Mouse (Mus musculus) hindbrain, embryonic 16.5 days (tissue): ENCODE measurements around the gene Atp7b. TPM values are rescaled to one million over a fixed set of nuclear protein-coding genes. Genes with fewer than 3 reads are reported as not detected.

Source experiments
- ATAC-seq: fragments of 200-750 bp; cut with Nextera tagmentation; 2 replicates; pipeline ENCODE4 v1.8.0; 2017; ENCODE audit warnings: moderate TSS enrichment, moderate library complexity
- H3K27ac ChIP-seq: fragments of 300-500 bp; sonication (generic); 2 replicates; pipeline ENCODE4 v1.5.1; 2014; ENCODE audit warnings: low read depth, mild to moderate bottlenecking, control low read depth, low read length, moderate library complexity
- H3K27me3 ChIP-seq: fragments of 300-500 bp; sonication (generic); replicated peaks from 2 replicates; pipeline ENCODE4 v1.6.1; 2014; ENCODE audit warnings: low read length; ENCODE audit not compliant: control insufficient read depth, insufficient read depth
- H3K36me3 ChIP-seq: fragments of 300-500 bp; sonication (generic); 2 replicates; pipeline ENCODE4 v1.6.1; 2014; ENCODE audit warnings: mild to moderate bottlenecking, low read length, moderate library complexity, mixed read lengths; ENCODE audit not compliant: control insufficient read depth, insufficient read depth
- H3K4me1 ChIP-seq: fragments of 300-500 bp; sonication (generic); 2 replicates; pipeline ENCODE4 v1.6.1; 2014; ENCODE audit warnings: low read depth, low read length; ENCODE audit not compliant: control insufficient read depth, insufficient read depth
- H3K4me2 ChIP-seq: fragments of 300-500 bp; sonication (generic); 2 replicates; pipeline ENCODE4 v1.6.1; 2014; ENCODE audit warnings: mild to moderate bottlenecking, low read length, control low read depth, moderate library complexity
- H3K4me3 ChIP-seq: fragments of 300-500 bp; sonication (generic); 2 replicates; pipeline ENCODE4 v1.5.1; 2014; ENCODE audit warnings: mild to moderate bottlenecking, low read length, control low read depth, moderate library complexity
- H3K9ac ChIP-seq: fragments of 300-500 bp; sonication (generic); 2 replicates; pipeline ENCODE4 v1.6.1; 2014; ENCODE audit warnings: low read depth, mild to moderate bottlenecking, control low read depth, low read length, moderate library complexity
- H3K9me3 ChIP-seq: fragments of 300-500 bp; sonication (generic); 2 replicates; pipeline ENCODE4 v1.6.1; 2014; ENCODE audit warnings: mild to moderate bottlenecking, low read length, moderate library complexity; ENCODE audit not compliant: control insufficient read depth
- WGBS: fragments of 180-500 bp; shearing (Covaris S2); extraction: QIAGEN DNeasy Blood & Tissue Kit; methylation state at CpG from one replicate; pipeline ENCODE4 v1.1.7; 2014; 5-methylcytosine and 5-hydroxymethylcytosine counted together
- polyA plus RNA-seq: library from polyadenylated mRNA; unstranded; fragments of >200 nt; fragmentation: Nextera tagmentation; extraction: Ambion mirVana; gene quantifications from 2 replicates; pipeline ENCODE4 v1.2.1, GENCODE M21; 2015

Gene Atp7b
- 1.8 and 1.9 TPM in 2 replicates for polyA plus RNA-seq

DNA sequence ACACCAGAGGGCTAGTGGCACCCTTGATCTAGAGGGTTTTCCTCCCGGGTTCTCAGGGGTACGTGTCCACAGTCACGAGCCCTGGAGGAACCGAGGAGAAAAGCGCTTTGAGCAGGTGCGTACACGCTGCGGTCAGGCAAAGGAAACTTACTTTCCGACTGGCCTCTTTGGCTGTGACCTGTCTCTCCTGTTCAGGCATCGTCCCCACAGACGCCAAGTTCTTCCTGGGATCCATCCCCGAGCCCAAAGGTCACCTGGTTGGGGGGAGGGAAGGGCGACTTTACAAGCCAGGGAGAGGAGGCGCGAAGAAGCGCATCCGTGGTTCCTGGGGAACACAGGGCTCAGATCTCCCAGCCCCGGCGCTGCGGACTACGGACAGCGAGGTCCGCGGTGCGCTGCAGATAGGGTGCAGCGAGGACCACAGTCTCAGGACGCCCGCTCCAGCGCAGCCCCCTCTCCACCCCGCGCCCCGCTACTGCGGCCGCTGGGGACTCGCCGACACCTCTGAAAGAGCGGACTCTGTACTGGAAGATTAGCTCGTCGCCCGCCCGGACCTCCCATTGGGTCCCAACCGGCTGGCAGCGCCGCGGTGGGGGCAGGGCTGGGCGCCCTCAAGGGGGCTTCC is at the start of gene Atp7b:
Gene Atp7b, minus strand, starts transcription at position 485 of the 625 bp plus-strand sequence.
- WGBS, result under 1% methylated on average over 42 of the region's 46 CpGs
- Histone ChIP-seq H3K36me3 (peaks cover under 1% of the 10 kb centered on the region), H3K27ac (peak within 1 kb of the TSS; percentile 25; the same call in 1 of the 2 replicates), H3K4me2 (peak within 1 kb of the TSS; percentile 91), H3K9me3 (no peaks in the 10 kb centered on the region), H3K4me1 (peaks cover 7% of the 10 kb centered on the region), H3K27me3 (no peaks in the 10 kb centered on the region), H3K9ac (peak within 1 kb of the TSS; percentile 67), H3K4me3 (peak within 1 kb of the TSS; percentile 66)
- peak; percentile 92 for ATAC-seq

DNA sequence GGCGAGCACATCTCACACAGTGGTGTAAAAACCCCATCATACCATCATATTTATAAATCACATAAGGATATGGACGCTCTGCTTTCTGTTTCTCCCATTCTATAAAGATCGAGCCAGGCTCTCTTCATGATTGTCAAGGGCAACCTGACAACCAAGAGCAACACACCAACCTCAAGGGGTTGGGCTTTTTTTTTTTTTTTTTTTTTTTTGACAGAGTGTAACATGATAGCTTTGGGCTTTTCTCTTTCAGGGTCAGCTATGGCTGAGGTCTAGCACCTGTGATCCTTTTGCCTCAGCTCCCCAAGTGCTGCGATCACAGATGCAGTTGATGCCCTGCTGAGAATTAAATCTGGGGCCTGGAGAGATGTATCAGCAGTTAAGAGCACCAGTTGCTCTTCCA is 46.9 kb upstream of the Atp7b start:
- H3K4me1 ChIP-seq, result no peaks in the 10 kb centered on the region
- ATAC-seq, result no peak
- no peaks in the 10 kb centered on the region for H3K9me3 ChIP-seq
- H3K36me3 ChIP-seq, result no peaks in the 10 kb centered on the region
- H3K4me3 ChIP-seq, result no peak overlapping the region
- H3K27me3 ChIP-seq, result no peaks in the 10 kb centered on the region
- 70% methylated on average over 4 of the region's 4 CpGs for WGBS
- H3K4me2 ChIP-seq, result no peak overlapping the region
- no peak overlapping the region for H3K27ac ChIP-seq
- no peak overlapping the region for H3K9ac ChIP-seq

DNA sequence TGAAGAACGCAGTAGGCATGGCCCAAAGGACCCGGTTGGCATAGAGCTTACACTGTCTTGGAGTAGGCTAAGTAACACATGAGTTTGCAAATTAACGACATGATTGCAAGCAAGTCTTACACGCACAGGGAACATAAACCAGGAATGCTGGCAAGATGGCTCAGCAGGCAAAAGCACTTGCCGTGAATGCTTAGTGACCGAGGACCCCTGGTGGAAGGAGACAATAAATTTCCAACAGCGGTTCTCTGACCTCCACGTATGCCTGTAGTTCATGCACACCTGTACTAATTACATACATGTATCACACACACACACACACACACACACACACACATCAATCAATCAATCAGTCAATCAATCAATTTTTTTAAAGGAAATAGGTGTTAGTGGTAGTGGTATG is 31.5 kb upstream of the Atp7b start:
- Histone ChIP-seq H3K9me3 (no peaks in the 10 kb centered on the region), H3K9ac (no peak overlapping the region), H3K27me3 (no peaks in the 10 kb centered on the region), H3K4me2 (no peak overlapping the region), H3K4me1 (no peaks in the 10 kb centered on the region), H3K4me3 (no peak overlapping the region), H3K36me3 (no peaks in the 10 kb centered on the region), H3K27ac (no peak overlapping the region)
- no peak for ATAC-seq
- 52% methylated on average over 8 of the region's 8 CpGs for WGBS

DNA sequence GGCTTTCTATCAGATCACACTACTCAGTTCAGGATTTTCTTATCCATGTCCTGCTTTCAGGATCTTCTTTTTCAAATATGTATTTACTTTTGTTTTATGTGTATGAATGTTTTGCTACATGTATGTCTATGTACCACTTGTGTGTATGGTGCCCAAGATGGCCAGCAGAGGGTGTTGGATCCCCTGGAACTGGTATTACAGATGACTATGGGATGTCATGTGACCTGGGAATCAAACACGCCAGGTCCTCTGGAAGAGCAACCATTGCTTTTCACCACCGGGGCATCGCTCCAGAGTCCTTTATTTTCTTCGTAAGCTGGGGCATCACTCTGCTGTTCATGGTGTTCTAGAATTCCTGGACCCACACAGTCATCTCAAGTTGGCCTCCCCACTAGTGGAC is 29.1 kb upstream of the Atp7b start:
- Histone ChIP-seq H3K9me3 (no peaks in the 10 kb centered on the region), H3K4me2 (no peak overlapping the region), H3K27me3 (no peaks in the 10 kb centered on the region), H3K4me3 (no peak overlapping the region), H3K27ac (no peak overlapping the region), H3K36me3 (no peaks in the 10 kb centered on the region), H3K4me1 (no peaks in the 10 kb centered on the region), H3K9ac (no peak overlapping the region)
- WGBS, result 95% methylated on average over 4 of the region's 4 CpGs
- no peak for ATAC-seq

DNA sequence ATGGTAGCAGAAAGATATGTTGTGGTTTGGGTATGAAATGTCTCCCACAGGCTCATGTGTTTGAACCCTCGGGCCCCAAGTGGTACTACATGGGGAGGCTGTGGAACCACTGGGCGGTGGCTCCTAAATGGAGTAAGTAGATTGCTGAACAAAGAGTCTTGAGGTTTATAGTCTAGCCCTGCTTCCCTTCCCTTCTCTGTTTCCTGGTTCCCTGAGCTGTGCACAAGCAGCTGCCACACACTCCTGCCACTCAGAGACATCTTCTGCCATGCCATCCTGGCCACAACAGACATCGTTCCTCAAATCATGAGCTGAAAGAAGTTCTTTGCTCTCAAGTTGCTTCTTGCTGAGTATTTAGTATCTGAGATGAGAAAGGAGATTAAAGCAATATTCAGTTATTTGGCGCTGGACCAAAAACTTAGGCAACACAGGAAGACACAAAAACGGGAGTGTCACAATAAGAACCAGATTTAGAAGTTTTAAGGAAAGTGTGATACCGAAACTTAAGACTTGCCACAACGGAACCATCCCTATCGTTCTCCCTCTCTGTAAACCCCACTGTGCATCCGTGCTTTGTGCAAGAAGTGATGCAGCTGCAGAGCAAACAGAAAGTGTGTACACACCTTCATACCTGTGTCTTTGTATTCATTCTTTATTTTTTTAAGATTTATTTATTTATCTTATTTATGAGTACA is 19.4 kb upstream of the Atp7b start:
- no peak overlapping the region for H3K27ac ChIP-seq

DNA sequence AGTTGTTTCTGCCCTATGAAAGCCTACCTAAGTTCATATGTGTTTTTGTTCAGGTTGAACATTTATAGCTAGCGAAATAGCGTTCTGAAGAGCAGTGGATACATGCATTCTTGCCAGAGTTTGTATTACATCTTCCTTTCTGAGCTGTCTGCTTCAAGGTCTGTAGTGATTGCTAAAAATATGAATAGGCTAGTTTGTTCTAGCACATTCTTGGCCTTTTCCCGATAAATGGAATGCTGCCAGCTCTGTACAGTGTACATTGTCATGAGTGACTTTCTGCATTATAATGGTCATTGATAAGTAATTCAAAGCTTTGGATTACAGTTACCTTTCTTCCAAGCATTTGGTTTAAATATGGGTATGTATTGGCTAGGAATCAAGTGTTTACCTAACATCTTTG is 1.0 kb upstream of the Atp7b start:
- no peaks in the 10 kb centered on the region for H3K9me3 ChIP-seq
- peak overlapping the region; percentile 62; the same call in 1 of the 2 replicates for H3K9ac ChIP-seq
- no peak for ATAC-seq
- H3K27ac ChIP-seq, result no peak overlapping the region
- peaks cover 7% of the 10 kb centered on the region for H3K4me1 ChIP-seq
- peak overlapping the region; percentile 66 for H3K4me3 ChIP-seq
- no peaks in the 10 kb centered on the region for H3K27me3 ChIP-seq
- 2% methylated on average over 3 of the region's 3 CpGs for WGBS
- H3K36me3 ChIP-seq, result peaks cover 12% of the 10 kb centered on the region
- H3K4me2 ChIP-seq, result peak overlapping the region; percentile 91

More for the DNA sequence above, 19.4 kb upstream of the Atp7b start:
- ATAC-seq, result no peak
- 88% methylated on average over 9 of the region's 9 CpGs for WGBS
- no peaks in the 10 kb centered on the region for H3K9me3 ChIP-seq
- H3K4me1 ChIP-seq, result no peaks in the 10 kb centered on the region
- no peak overlapping the region for H3K9ac ChIP-seq
- H3K4me3 ChIP-seq, result no peak overlapping the region
- H3K27me3 ChIP-seq, result no peaks in the 10 kb centered on the region
- H3K36me3 ChIP-seq, result no peaks in the 10 kb centered on the region
- H3K4me2 ChIP-seq, result no peak overlapping the region

DNA sequence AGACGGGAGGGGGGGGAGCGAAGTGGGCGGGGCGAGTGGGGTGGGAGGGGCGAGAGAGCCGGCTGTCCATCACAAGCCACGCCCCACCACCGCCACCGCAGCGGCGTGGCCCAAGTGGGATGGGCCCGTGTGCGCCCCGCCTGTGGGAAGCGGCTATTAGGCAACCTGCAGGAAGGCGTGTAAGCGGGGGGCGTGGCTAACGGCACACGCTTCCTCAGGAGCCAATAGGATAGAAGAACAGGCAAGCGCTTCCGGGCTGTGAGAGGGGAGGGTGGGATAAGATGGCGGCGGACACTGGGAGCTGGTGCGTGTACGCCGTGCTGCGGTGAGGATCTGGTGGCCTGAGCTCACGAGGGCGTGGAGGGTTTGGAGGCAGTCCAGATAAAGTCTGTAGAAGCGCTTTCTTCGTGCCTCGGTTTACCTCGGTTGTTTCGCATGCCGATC is 363 bp upstream of the Atp7b start, which contains the start of gene Alg11:
Gene Alg11, plus strand, starts transcription at position 276 of the 444 bp plus-strand sequence.
- Histone ChIP-seq H3K27ac (peak within 1 kb of the TSS; percentile 25; the same call in 1 of the 2 replicates), H3K4me2 (peak within 1 kb of the TSS; percentile 91), H3K4me3 (peak within 1 kb of the TSS; percentile 66), H3K9me3 (no peaks in the 10 kb centered on the region), H3K4me1 (peaks cover 7% of the 10 kb centered on the region), H3K27me3 (no peaks in the 10 kb centered on the region), H3K9ac (peak within 1 kb of the TSS; percentile 67), H3K36me3 (peaks cover 6% of the 10 kb centered on the region)
- ATAC-seq, result peak; percentile 100
- WGBS, result 0% methylated on average over 36 of the region's 36 CpGs

DNA sequence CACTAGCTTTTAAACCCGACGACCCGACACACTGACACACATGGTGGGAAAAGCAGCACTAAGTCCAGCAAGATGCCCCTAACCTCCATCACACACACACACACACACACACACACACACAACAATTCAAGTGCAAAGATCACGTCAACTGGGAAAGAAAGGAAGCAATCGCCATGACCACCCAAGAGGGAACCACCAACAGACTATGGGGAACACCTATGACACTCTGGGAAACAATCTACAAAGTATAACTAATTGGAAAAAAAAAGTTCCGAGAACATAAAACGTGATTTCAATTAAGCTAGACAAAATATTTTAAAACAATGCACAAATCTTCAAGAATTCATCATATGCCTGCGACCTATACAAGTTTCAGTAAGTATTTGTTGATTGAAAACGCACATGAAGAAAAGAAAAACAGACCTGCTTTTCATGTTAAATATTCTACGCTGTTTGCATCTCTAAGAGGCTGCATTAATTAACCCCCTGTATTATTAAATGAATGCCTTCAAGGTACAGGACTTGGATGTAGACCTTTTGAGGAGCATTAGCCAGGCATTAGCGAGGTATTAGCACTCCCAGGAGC is 859 bp downstream of the Atp7b start:
- H3K36me3 ChIP-seq, result no peaks in the 10 kb centered on the region
- H3K4me2 ChIP-seq, result peak overlapping the region; percentile 91
- H3K27ac ChIP-seq, result no peak overlapping the region
- no peak for ATAC-seq
- H3K9ac ChIP-seq, result peak overlapping the region; percentile 67; the same call in 1 of the 2 replicates
- WGBS, result 35% methylated on average over 11 of the region's 11 CpGs
- H3K4me1 ChIP-seq, result peaks cover 7% of the 10 kb centered on the region
- H3K27me3 ChIP-seq, result no peaks in the 10 kb centered on the region
- peak overlapping the region; percentile 66 for H3K4me3 ChIP-seq
- no peaks in the 10 kb centered on the region for H3K9me3 ChIP-seq

DNA sequence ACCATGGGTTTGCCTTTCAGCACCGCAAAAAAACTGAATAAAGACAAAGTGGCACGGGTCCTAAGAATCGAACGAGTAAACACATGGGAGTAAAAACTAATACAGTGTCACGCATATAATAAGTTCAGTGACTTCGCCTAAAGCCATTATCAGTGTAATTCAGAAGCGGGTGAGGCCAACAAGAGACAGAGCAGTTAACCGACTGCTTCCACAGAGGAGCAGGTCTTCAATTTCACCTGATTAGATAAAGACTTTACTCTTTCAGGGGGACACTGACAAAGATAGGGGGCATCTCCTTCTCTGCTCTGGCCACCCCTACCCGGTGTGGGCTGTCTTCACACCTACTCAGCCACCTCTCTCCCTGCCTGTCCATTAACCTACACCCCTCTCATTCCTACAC is 1.7 kb downstream of the Atp7b start:
- no peak overlapping the region for H3K4me2 ChIP-seq
- peaks cover 7% of the 10 kb centered on the region for H3K4me1 ChIP-seq
- no peak overlapping the region for H3K4me3 ChIP-seq
- 80% methylated on average over 9 of the region's 9 CpGs for WGBS
- ATAC-seq, result no peak
- no peaks in the 10 kb centered on the region for H3K27me3 ChIP-seq
- H3K9me3 ChIP-seq, result no peaks in the 10 kb centered on the region
- no peaks in the 10 kb centered on the region for H3K36me3 ChIP-seq
- no peak overlapping the region for H3K9ac ChIP-seq
- no peak overlapping the region for H3K27ac ChIP-seq
